In genomic region chr11:112204561-112204960, GRCm38 (mm10) we compare ENCODE assay signal across 7 mouse cellular contexts.
"Had no signal": no experiment of that assay in that cellular context is flagged by ENCODE, and none has a peak within 500 bp of the region (broad histone marks: within the 10 kb centered on the region; RNA-seq: fewer than 3 reads in every experiment).

No protein-coding gene starts in this region.

- H3K4me1 ChIP-seq: liver, embryonic 15.5 days had no signal

- H3K4me2 ChIP-seq: liver, embryonic 11.5 days; liver, embryonic 15.5 days; midbrain, embryonic 13.5 days had no signal

- H3K36me3 ChIP-seq: limb, embryonic 10.5 days; liver, embryonic 15.5 days; midbrain, embryonic 13.5 days had no signal

- H3K27ac ChIP-seq: limb, embryonic 10.5 days; liver, embryonic 15.5 days; midbrain, embryonic 13.5 days; stomach, postnatal 0 days had no signal

- H3K4me3 ChIP-seq: limb, embryonic 10.5 days; liver, embryonic 15.5 days; midbrain, embryonic 13.5 days had no signal

- DNase-seq: kidney, adult 18-20 months; thymus, postnatal 4 days had no signal

- ATAC-seq: midbrain, embryonic 13.5 days had no signal

- H3K27me3 ChIP-seq: liver, embryonic 15.5 days had no signal

- H3K9ac ChIP-seq: liver, embryonic 15.5 days; midbrain, embryonic 13.5 days had no signal

- H3K9me3 ChIP-seq: limb, embryonic 10.5 days; liver, embryonic 15.5 days; midbrain, embryonic 13.5 days had no signal
